Mouse (Mus musculus) cerebellum, adult 8-10 months (tissue): ENCODE measurements around the gene Krt4.

Experiments used
- DNase-seq: peaks from one replicate; pipeline ENCODE4 v3.0.0; 2022

The Krt4 gene

DNA sequence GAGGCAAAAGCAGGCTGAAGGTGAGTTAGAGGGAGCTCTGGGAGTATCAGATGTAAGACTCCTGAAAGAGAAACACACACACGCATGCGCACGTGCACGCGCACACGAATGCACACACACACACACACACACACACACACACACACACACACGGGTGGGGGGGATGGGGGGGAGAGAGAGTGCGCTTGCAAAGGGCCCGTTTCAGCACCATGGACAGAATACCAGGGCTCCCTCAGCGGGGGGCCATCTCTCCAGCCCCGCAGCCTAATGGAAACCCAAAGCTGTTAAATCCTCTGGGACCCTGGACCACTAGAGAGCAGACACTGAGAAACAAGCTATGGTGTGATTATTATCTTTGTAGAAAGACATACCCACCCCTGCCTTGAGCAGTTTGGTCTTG, 44.8 kb downstream of the Krt4 start:
- DNase-seq = no peak

DNA sequence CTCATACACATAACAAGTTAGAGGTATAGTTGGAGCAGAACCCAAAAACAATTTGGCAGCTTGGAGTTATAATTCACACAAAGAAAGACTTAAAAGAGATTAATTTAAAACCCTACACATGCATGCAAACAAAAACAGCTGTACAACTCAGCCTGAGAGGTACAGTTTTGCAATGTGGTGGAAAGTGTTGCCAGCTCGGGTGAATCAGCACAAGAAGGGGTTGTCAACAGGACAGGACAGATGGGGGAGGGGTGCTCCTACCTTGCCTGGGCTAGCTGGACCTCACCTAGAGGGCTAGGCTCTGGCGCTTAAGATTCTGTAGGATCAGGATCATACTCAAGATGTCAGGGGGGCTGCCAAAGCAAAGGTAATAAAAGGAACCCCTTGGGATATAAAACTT, 46.5 kb downstream of the Krt4 start:
- DNase-seq = no peak

DNA sequence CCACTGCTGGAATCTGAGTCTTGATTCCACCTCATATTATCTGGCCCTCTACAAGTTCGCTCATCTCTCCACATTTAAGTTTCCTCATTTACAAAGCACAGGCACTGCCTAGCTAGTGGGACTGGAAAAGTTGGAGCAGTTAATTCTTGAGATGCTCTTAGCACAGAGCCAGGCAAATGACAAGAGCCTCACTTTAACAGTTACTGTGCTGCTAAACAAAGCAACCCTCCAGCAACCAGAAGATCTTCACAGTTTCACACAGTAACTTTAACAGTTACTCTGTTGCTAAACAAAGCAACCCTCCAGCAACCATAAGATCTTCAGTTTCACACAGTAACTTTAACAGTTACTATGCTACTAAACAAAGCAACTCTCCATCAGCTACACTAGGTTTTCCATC, 50.2 kb downstream of the Krt4 start:
- DNase-seq = no peak

DNA sequence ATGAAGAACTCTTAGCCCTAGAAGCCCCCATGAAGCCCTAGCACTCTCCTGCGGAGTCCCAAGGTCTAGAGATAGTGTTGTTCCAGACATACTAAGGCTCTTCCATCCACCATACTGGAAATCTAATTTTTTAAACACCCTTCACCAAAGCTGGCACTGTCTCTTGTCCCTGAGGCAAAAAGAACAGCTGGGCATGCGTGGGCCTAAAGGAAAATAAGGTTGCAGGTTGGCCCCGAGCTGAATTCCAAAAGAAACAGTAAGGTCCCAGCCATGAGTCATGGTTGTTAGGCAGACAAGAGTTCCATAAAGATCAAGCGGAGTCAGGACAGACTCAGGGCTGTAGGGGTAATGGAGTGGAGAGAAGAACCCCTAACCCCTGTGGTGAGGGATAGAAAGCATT, 51.3 kb downstream of the Krt4 start:
- DNase-seq = no peak

DNA sequence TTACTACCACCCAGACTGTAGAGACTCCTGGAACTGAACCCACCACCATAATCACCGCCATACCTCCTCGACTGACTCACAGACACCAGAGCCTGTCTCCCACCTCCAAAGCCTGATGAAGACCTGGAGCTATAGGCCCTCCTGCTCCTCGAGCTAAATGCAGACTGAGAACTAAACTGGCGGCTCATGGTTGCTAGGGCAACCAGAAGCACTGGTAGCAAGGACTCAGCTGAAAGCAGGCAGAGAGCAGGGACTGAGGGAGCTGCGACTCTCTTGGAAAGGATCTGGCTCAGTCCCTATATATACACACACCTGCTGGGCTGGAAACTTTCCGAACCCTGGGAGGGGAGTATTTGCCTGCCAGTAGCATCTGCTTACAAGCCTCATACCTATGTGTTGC, 55.1 kb downstream of the Krt4 start, which contains the start of gene Krt77:
Gene Krt77, minus strand, starts transcription at position 275 of the 400 bp plus-strand sequence.
- DNase-seq = no peak
